Mouse (Mus musculus) telencephalon, adult 2 months (tissue): ENCODE results near the gene Tomm6.
"Not testable (repeated sequence)": the region's sequence is repeated elsewhere in the genome, so short reads cannot be mapped to it uniquely, and the experiment has no call there.

Source experiments
- DNase-seq: peaks from one replicate; pipeline ENCODE4 v3.0.0-alpha.2; 2011; ENCODE audit warnings: low read depth, low spot score

Gene Tomm6

GRCm38 (mm10) chr17:47654346-47654745 lies 33.8 kb downstream of the Tomm6 start:
- not testable (repeated sequence) for DNase-seq

DNA sequence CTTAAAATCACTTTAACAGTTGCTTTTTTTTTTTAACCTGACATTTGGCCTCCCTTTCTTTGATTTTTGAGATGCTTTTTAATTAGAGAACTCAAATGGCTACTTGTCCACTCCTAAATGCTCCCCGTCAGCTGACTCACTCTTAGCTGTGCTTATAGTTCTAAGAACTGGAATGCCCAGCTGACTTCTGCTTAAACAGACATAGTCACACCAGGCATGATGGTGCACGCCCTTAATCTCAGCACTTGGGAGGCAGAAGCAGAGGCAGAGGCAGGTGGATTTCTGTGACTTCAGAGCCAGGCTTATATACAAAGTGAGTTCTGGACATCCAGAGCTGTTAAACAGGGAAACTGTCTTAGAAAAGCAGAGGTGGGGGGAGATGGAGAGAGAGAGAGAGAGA lies 36.2 kb downstream of the Tomm6 start:
- DNase-seq, result no peak

GRCm38 (mm10) chr17:47648966-47649365 lies 39.2 kb downstream of the Tomm6 start:
- no peak for DNase-seq

DNA sequence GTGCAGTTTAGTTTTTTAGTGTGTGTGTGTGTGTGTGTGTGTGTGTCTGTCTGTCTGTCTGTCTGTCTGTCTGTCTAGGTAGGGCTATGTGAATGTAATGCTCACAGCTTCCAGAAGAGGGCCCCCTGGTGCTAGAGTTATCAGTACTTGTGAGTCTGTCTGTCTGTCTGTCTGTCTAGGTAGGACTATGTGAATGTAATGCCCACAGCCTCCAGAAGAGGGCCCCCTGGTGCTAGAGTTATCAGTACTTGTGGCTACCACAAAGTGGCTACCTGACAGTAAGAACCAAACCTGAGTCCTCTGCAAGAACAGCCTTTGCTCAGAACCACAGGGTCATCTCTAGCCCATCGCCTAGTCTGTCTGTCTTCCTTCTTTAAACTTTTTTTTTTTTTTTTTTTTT lies 41.5 kb downstream of the Tomm6 start:
- no peak for DNase-seq

DNA sequence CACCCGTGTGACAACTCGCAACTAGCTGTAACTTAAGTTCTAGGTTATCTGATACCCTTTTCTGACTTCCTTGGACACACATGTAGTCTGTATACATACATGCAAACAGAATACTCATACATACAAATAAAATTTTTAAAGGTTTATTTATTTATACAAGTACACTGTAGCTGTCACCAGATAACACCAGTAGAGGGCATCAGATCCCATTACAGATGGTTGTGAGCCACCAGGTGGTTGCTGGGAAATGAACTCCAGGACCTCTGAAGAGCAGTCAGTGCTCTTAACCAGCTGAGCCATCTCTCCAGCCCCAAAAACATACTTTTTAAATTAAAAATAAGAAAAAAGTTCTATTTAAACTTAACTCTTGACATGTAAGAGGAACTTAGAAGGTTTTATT lies 45.2 kb downstream of the Tomm6 start:
- DNase-seq, result no peak
